Mouse (Mus musculus) layer of hippocampus, adult 2 months (tissue): Measurements from ENCODE around the gene Ncor2. TPM values are rescaled to one million over a fixed set of nuclear protein-coding genes. Genes with fewer than 3 reads are reported as not detected.

ENCODE experiments used
- DNase-seq, 2 experiments: peaks; one replicate each; pipeline ENCODE4 v3.0.0; 2022; ENCODE audit warnings: low spot score in 2 of 2
- H3K27ac ChIP-seq: fragments of 200-600 bp; 2 replicates; pipeline ENCODE4 v1.8.1; 2022
- H3K4me3 ChIP-seq: fragments of 200-600 bp; 2 replicates; pipeline ENCODE4 v1.8.1; 2022; ENCODE audit warnings: mild to moderate bottlenecking
- CTCF ChIP-seq: fragments of 200-600 bp; conservative IDR thresholded peaks from 2 replicates; pipeline ENCODE4 v1.8.1; 2022; ENCODE audit warnings: antibody characterized with exemption, mild to moderate bottlenecking, moderate library complexity
- total RNA-seq, 2 experiments: library from RNA; stranded (reverse); gene quantifications; 2 replicates each; pipeline ENCODE4 v1.2.3; 2021

The Ncor2 gene
- total RNA-seq, 2 experiments from 2014 or later = 285 to 307 TPM

GRCm38 (mm10) chr5:125041578-125041977 is 137.4 kb downstream of the Ncor2 start:
- Histone ChIP-seq H3K27ac (peak overlapping the region; percentile 10; the same call in 1 of the 2 replicates), H3K4me3 (no peak overlapping the region)
- DNase-seq = no peak
- TF ChIP-seq CTCF = no peak

GRCm38 (mm10) chr5:125040128-125040584 is 138.9 kb downstream of the Ncor2 start:
- Histone ChIP-seq H3K27ac (peak overlapping the region; percentile 36; the same call in 1 of the 2 replicates), H3K4me3 (no peak overlapping the region)
- no peak for TF ChIP-seq CTCF
- DNase-seq = no peak

- no peak for DNase-seq
- no peak for TF ChIP-seq CTCF
- H3K27ac ChIP-seq = peak overlapping the region; percentile 36; the same call in 1 of the 2 replicates
- no peak overlapping the region for H3K4me3 ChIP-seq
Measured at GRCm38 (mm10) chr5:125039377-125040027, 139.5 kb downstream of the Ncor2 start.

GRCm38 (mm10) chr5:125036483-125036882 is 142.5 kb downstream of the Ncor2 start:
- H3K4me3 ChIP-seq = no peak overlapping the region
- no peak for TF ChIP-seq CTCF
- no peak for DNase-seq

GRCm38 (mm10) chr5:125028911-125029310 is 150.1 kb downstream of the Ncor2 start:
- Histone ChIP-seq H3K27ac (peak overlapping the region; percentile 75), H3K4me3 (no peak overlapping the region)
- DNase-seq = no peak
- TF ChIP-seq CTCF = no peak

More at GRCm38 (mm10) chr5:125036483-125036882, 142.5 kb downstream of the Ncor2 start:
- H3K27ac ChIP-seq = peak overlapping the region; percentile 67; the same call in 1 of the 2 replicates

- H3K27ac ChIP-seq = peak overlapping the region; percentile 75
- no peak overlapping the region for H3K4me3 ChIP-seq
- TF ChIP-seq CTCF = no peak
- DNase-seq = peak; percentile 56 to 78
Measured at GRCm38 (mm10) chr5:125028371-125028770, 150.6 kb downstream of the Ncor2 start.

- peak in 1 of 2 experiments; percentile 57 for DNase-seq
- Histone ChIP-seq H3K27ac (no peak overlapping the region), H3K4me3 (no peak overlapping the region)
- peak; percentile 78 for TF ChIP-seq CTCF
Measured at GRCm38 (mm10) chr5:125024002-125024401, 155.0 kb downstream of the Ncor2 start.

GRCm38 (mm10) chr5:125021298-125021697 is 157.7 kb downstream of the Ncor2 start:
- TF ChIP-seq CTCF = no peak
- Histone ChIP-seq H3K4me3 (no peak overlapping the region), H3K27ac (peak overlapping the region; percentile 70)
- no peak for DNase-seq

- Histone ChIP-seq H3K27ac (no peak overlapping the region), H3K4me3 (no peak overlapping the region)
- TF ChIP-seq CTCF = no peak
- DNase-seq = no peak
Measured at GRCm38 (mm10) chr5:125019099-125019498, 159.9 kb downstream of the Ncor2 start.

- Histone ChIP-seq H3K27ac (peak overlapping the region; percentile 40; the same call in 1 of the 2 replicates), H3K4me3 (no peak overlapping the region)
- TF ChIP-seq CTCF = no peak
- no peak for DNase-seq
Measured at GRCm38 (mm10) chr5:125017332-125017731, 161.7 kb downstream of the Ncor2 start.

- H3K4me3 ChIP-seq = no peak overlapping the region
- peak overlapping the region; percentile 40; the same call in 1 of the 2 replicates for H3K27ac ChIP-seq
- no peak for DNase-seq
- TF ChIP-seq CTCF = peak; percentile 28
Measured at GRCm38 (mm10) chr5:125016421-125017242, 162.4 kb downstream of the Ncor2 start.

- DNase-seq = no peak
- H3K27ac ChIP-seq = peak overlapping the region; percentile 51; the same call in 1 of the 2 replicates
- TF ChIP-seq CTCF = no peak
- no peak overlapping the region for H3K4me3 ChIP-seq
Measured at GRCm38 (mm10) chr5:125015576-125015975, 163.4 kb downstream of the Ncor2 start.

- no peak for TF ChIP-seq CTCF
- no peak overlapping the region for H3K4me3 ChIP-seq
- no peak for DNase-seq
- peak overlapping the region; percentile 51; the same call in 1 of the 2 replicates for H3K27ac ChIP-seq
Measured at GRCm38 (mm10) chr5:125015066-125015465, 164.0 kb downstream of the Ncor2 start.
